Mouse (Mus musculus): ENCODE results near the gene BC067074. TPM values are rescaled to one million over a fixed set of nuclear protein-coding genes. Genes with fewer than 3 reads are reported as not detected.
A peak's percentile ranks its signal among the peaks of the same experiment; 100 is the strongest.

BC067074 gene
- total and polyA plus RNA-seq, 2 experiments from 2014 or later: 0.72 to 2.4 TPM

- Histone ChIP-seq H3K36me3 (ENCODE audit: insufficient read depth, low read length) (no peaks in the 10 kb centered on the region), H3K4me3 (ENCODE audit: low read depth, low read length) (no peak overlapping the region), H3K27ac (ENCODE audit: low read depth, low read length) (no peak overlapping the region), H3K9me3 (ENCODE audit: low read length) (no peaks in the 10 kb centered on the region), H3K4me1 (ENCODE audit: insufficient read depth, low read length) (no peaks in the 10 kb centered on the region), H3K27me3 (ENCODE audit: insufficient read depth, low read length) (no peaks in the 10 kb centered on the region), H3K4me2 (ENCODE audit: low read depth, low read length, poor library complexity, severe bottlenecking) (no peak overlapping the region), H3K9ac (replicated peaks; ENCODE audit: low read length, poor library complexity, severe bottlenecking) (no peak overlapping the region)
- TF ChIP-seq CTCF (IDR thresholded peaks at IDR 0.05): no peak
- WGBS: 80% methylated on average over 7 of the region's 7 CpGs
- DNase-seq (ENCODE audit: low spot score) (no peak), ATAC-seq (ENCODE audit: low FRiP score) (no peak)
These were observed 39.3 kb downstream of the BC067074 start for GRCm38 (mm10) chr13:113332256-113332655.

- no peaks in the 10 kb centered on the region for H3K9me3 ChIP-seq (ENCODE audit: low read length)
These were observed 40.4 kb downstream of the BC067074 start for GRCm38 (mm10) chr13:113333374-113333773.

GRCm38 (mm10) chr13:113333931-113334330, 41.0 kb downstream of the BC067074 start:
- Histone ChIP-seq H3K36me3 (ENCODE audit: insufficient read depth, low read length) (no peaks in the 10 kb centered on the region), H3K4me2 (ENCODE audit: low read depth, low read length, poor library complexity, severe bottlenecking) (no peak overlapping the region), H3K4me1 (ENCODE audit: insufficient read depth, low read length) (no peaks in the 10 kb centered on the region), H3K9me3 (ENCODE audit: low read length) (no peaks in the 10 kb centered on the region), H3K4me3 (ENCODE audit: low read depth, low read length) (no peak overlapping the region), H3K9ac (replicated peaks; ENCODE audit: low read length, poor library complexity, severe bottlenecking) (no peak overlapping the region), H3K27ac (ENCODE audit: low read depth, low read length) (no peak overlapping the region), H3K27me3 (ENCODE audit: insufficient read depth, low read length) (no peaks in the 10 kb centered on the region)
- 86% methylated on average over 5 of the region's 5 CpGs for WGBS
- no peak for TF ChIP-seq CTCF (IDR thresholded peaks at IDR 0.05)
- no peak for DNase-seq (ENCODE audit: low spot score)
- ATAC-seq (ENCODE audit: low FRiP score): no peak

More at GRCm38 (mm10) chr13:113333374-113333773, 40.4 kb downstream of the BC067074 start:
- no peak overlapping the region for H3K4me2 ChIP-seq (ENCODE audit: low read depth, low read length, poor library complexity, severe bottlenecking)
- ATAC-seq (ENCODE audit: low FRiP score) (no peak), DNase-seq (ENCODE audit: low spot score) (no peak)
- H3K4me3 ChIP-seq (ENCODE audit: low read depth, low read length): no peak overlapping the region
- no peak for TF ChIP-seq CTCF (IDR thresholded peaks at IDR 0.05)
- no peaks in the 10 kb centered on the region for H3K27me3 ChIP-seq (ENCODE audit: insufficient read depth, low read length)
- WGBS: 82% methylated on average over 6 of the region's 6 CpGs
- H3K27ac ChIP-seq (ENCODE audit: low read depth, low read length): no peak overlapping the region
- H3K4me1 ChIP-seq (ENCODE audit: insufficient read depth, low read length): no peaks in the 10 kb centered on the region
- H3K36me3 ChIP-seq (ENCODE audit: insufficient read depth, low read length): no peaks in the 10 kb centered on the region
- no peak overlapping the region for H3K9ac ChIP-seq (replicated peaks; ENCODE audit: low read length, poor library complexity, severe bottlenecking)

- no peaks in the 10 kb centered on the region for H3K9me3 ChIP-seq (ENCODE audit: low read length)
- H3K4me1 ChIP-seq (ENCODE audit: insufficient read depth, low read length): no peaks in the 10 kb centered on the region
- H3K4me3 ChIP-seq (ENCODE audit: low read depth, low read length): no peak overlapping the region
- no peak for TF ChIP-seq CTCF (IDR thresholded peaks at IDR 0.05)
- H3K4me2 ChIP-seq (ENCODE audit: low read depth, low read length, poor library complexity, severe bottlenecking): no peak overlapping the region
- 83% methylated on average over 4 of the region's 4 CpGs for WGBS
- DNase-seq (ENCODE audit: low spot score) (no peak), ATAC-seq (ENCODE audit: low FRiP score) (no peak)
- H3K36me3 ChIP-seq (ENCODE audit: insufficient read depth, low read length): no peaks in the 10 kb centered on the region
- no peak overlapping the region for H3K9ac ChIP-seq (replicated peaks; ENCODE audit: low read length, poor library complexity, severe bottlenecking)
- no peak overlapping the region for H3K27ac ChIP-seq (ENCODE audit: low read depth, low read length)
- H3K27me3 ChIP-seq (ENCODE audit: insufficient read depth, low read length): no peaks in the 10 kb centered on the region
These were observed 41.8 kb downstream of the BC067074 start for GRCm38 (mm10) chr13:113334773-113335172.

GRCm38 (mm10) chr13:113337223-113337858, 44.4 kb downstream of the BC067074 start:
- Histone ChIP-seq H3K4me2 (ENCODE audit: low read depth, low read length, poor library complexity, severe bottlenecking) (no peak overlapping the region), H3K36me3 (ENCODE audit: insufficient read depth, low read length) (no peaks in the 10 kb centered on the region), H3K4me3 (ENCODE audit: low read depth, low read length) (no peak overlapping the region), H3K9ac (replicated peaks; ENCODE audit: low read length, poor library complexity, severe bottlenecking) (no peak overlapping the region), H3K9me3 (ENCODE audit: low read length) (no peaks in the 10 kb centered on the region), H3K4me1 (ENCODE audit: insufficient read depth, low read length) (no peaks in the 10 kb centered on the region), H3K27ac (ENCODE audit: low read depth, low read length) (no peak overlapping the region), H3K27me3 (ENCODE audit: insufficient read depth, low read length) (no peaks in the 10 kb centered on the region)
- TF ChIP-seq CTCF (IDR thresholded peaks at IDR 0.05): peak; percentile 75
- WGBS: 66% methylated on average over 6 of the region's 6 CpGs
- DNase-seq (ENCODE audit: low spot score) (peak; percentile 79), ATAC-seq (ENCODE audit: low FRiP score) (peak; percentile 16; the same call in 1 of the 2 replicates)

- no peak for TF ChIP-seq CTCF (IDR thresholded peaks at IDR 0.05)
- 37% methylated on average over 2 of the region's 2 CpGs for WGBS
- DNase-seq (ENCODE audit: low spot score): no peak
- Histone ChIP-seq H3K4me1 (ENCODE audit: insufficient read depth, low read length) (no peaks in the 10 kb centered on the region), H3K36me3 (ENCODE audit: insufficient read depth, low read length) (no peaks in the 10 kb centered on the region), H3K9me3 (ENCODE audit: low read length) (no peaks in the 10 kb centered on the region), H3K27ac (ENCODE audit: low read depth, low read length) (no peak overlapping the region), H3K27me3 (ENCODE audit: insufficient read depth, low read length) (no peaks in the 10 kb centered on the region), H3K9ac (replicated peaks; ENCODE audit: low read length, poor library complexity, severe bottlenecking) (no peak overlapping the region), H3K4me3 (ENCODE audit: low read depth, low read length) (no peak overlapping the region), H3K4me2 (ENCODE audit: low read depth, low read length, poor library complexity, severe bottlenecking) (no peak overlapping the region)
- ATAC-seq (ENCODE audit: low FRiP score): no peak
These were observed 47.7 kb downstream of the BC067074 start for GRCm38 (mm10) chr13:113340644-113341043.
